Mouse (Mus musculus) E14TG2a.4 (cell line): ENCODE results near the gene Got1.

Experiments used
- CTCF ChIP-seq: conservative IDR thresholded peaks from 2 replicates; pipeline ENCODE4 v1.5.1; 2014; ENCODE audit warnings: low read length
- NANOG ChIP-seq: IDR thresholded peaks from 2 replicates; pipeline ENCODE4 v1.6.1; 2014; ENCODE audit warnings: borderline replicate concordance, low read length, mixed read lengths
- POU5F1 ChIP-seq: IDR thresholded peaks from 2 replicates; pipeline ENCODE4 v1.6.1; 2014; ENCODE audit warnings: low read length, borderline replicate concordance

- TF ChIP-seq CTCF (no peak), NANOG (no peak), POU5F1 (no peak)
These were observed 6.5 kb upstream of the Got1 start for GRCm38 (mm10) chr19:43530921-43531320.
